Mouse (Mus musculus): Measurements from ENCODE around the gene Ehhadh. TPM values are rescaled to one million over a fixed set of nuclear protein-coding genes. Genes with fewer than 3 reads are reported as not detected.

Ehhadh gene
- polyA plus RNA-seq, 1 experiment = 3.9 TPM

DNA sequence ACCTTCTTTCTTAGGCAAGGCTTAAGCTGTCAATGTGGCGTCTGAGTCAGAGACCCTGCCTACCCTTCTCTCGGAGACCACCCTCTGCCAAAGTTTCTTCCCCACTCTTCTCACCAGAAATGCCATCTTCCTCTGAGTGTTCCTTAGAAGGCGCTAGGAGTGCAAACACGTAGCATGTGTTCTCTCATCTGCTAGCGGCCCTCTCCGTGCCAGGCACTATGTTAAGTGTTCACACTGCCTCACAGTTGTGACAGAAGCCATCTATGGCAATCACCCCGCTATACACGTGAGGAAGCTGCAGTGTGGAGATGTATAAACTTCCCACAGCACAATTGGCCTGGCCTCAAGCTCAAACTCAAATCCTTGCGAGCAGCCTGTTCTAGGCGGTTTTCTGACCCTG is 73.1 kb downstream of the Ehhadh start:
- no peaks in the 10 kb centered on the region for H3K36me3 ChIP-seq (ENCODE audit: control insufficient read depth, insufficient read depth, low read length, poor library complexity, severe bottlenecking)
- no peak for TF ChIP-seq EP300 (IDR thresholded peaks at IDR 0.05; ENCODE audit: insufficient read depth, low read depth, low read length)
- no peak for TF ChIP-seq CTCF (IDR thresholded peaks at IDR 0.05; ENCODE audit: low read depth, low read length)
- TF ChIP-seq POLR2A (IDR thresholded peaks at IDR 0.05; ENCODE audit: insufficient read depth, low read length) = no peak

More for the DNA sequence above, 73.1 kb downstream of the Ehhadh start:
- Histone ChIP-seq H3K27me3 (ENCODE audit: control insufficient read depth, insufficient read depth, low read length, poor library complexity, severe bottlenecking) (no peaks in the 10 kb centered on the region), H3K9ac (ENCODE audit: low read depth, poor library complexity, severe bottlenecking) (no peak overlapping the region), H3K9me3 (replicated peaks; ENCODE audit: control insufficient read depth, insufficient read depth, low read length, poor library complexity, severe bottlenecking) (no peaks in the 10 kb centered on the region), H3K4me3 (ENCODE audit: low read depth, low read length) (no peak overlapping the region), H3K4me1 (ENCODE audit: control insufficient read depth, insufficient read depth, low read length) (no peaks in the 10 kb centered on the region), H3K27ac (ENCODE audit: insufficient read depth, low read length) (no peak overlapping the region)

Other genes starting within 250 kb of the Ehhadh start
- 0.39 and 1.1 TPM in 2 replicates for gene 2510009E07Rik, start 93.1 kb downstream of the Ehhadh start, polyA plus RNA-seq (2011; ENCODE audit: insufficient read depth, insufficient read length, low read depth, missing spikeins)
- 2.1 and 2.3 TPM in 2 replicates for gene Map3k13, start 6.5 kb upstream of the Ehhadh start, polyA plus RNA-seq (2011; ENCODE audit: insufficient read depth, insufficient read length, low read depth, missing spikeins)
- gene Tmem41a, start 159.7 kb upstream of the Ehhadh start, polyA plus RNA-seq (2011; ENCODE audit: insufficient read depth, insufficient read length, low read depth, missing spikeins) = 10.8 and 14.3 TPM in 2 replicates
- gene Liph, start 207.9 kb upstream of the Ehhadh start, polyA plus RNA-seq (2011; ENCODE audit: insufficient read depth, insufficient read length, low read depth, missing spikeins) = 7.9 and 11.2 TPM in 2 replicates
- 79.8 and 87.9 TPM in 2 replicates for gene Senp2, start 221.7 kb upstream of the Ehhadh start, polyA plus RNA-seq (2011; ENCODE audit: insufficient read depth, insufficient read length, low read depth, missing spikeins)

Measured in ES-Bruce4 (cell line).